Mouse (Mus musculus) left cerebral cortex, postnatal 36 days (tissue): ENCODE data around the gene Fitm2. TPM values are rescaled to one million over a fixed set of nuclear protein-coding genes. Genes with fewer than 3 reads are reported as not detected.
"Not testable (repeated sequence)": the region's sequence is repeated elsewhere in the genome, so short reads cannot be mapped to it uniquely, and the experiment has no call there.

ENCODE experiments used
- DNase-seq, 2 experiments: peaks; one replicate each; pipeline ENCODE4 v3.0.0; 2021 to 2022; ENCODE audit warnings: low spot score in 2 of 2, mixed read lengths in 1 of 2
- intact Hi-C: fragments of 180-260 bp; cut with DNase I; formaldehyde crosslinking; loops from one replicate; pipeline ENCODE4 v1.15.1; 2025
- total RNA-seq, 2 experiments: library from RNA; stranded (reverse); gene quantifications; 2 replicates each; pipeline ENCODE4 v1.2.3; 2021

Gene Fitm2
- total RNA-seq, 2 experiments from 2014 or later: 18.8 to 19.3 TPM

DNA sequence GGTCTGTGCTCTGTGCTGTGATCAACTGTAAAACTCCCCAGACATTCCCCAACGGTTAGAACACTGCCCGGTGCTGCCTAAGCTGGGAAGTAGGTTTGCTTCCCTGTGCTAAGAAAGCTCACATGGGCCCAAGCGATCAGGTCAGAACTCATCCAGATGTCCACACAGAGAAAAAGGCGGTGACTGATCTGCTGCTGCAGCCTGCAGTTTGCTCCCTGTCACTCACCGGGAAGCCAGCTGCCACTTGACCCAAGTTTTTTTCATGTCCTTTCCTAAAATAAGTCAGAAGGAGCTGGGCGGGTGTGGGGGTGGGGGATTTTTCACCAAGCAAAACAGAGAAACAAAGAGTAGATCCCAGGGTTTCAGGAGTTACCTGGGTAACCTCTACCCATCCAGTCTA is 7.9 kb downstream of the Fitm2 start:
- DNase-seq: no peak
- intact Hi-C loops: no loop called here

GRCm38 (mm10) chr2:163463998-163464397 is 8.4 kb downstream of the Fitm2 start:
- DNase-seq: no peak
- intact Hi-C loops: no loop called here

GRCm38 (mm10) chr2:163463251-163463769 is 9.1 kb downstream of the Fitm2 start:
- intact Hi-C loops: no loop called here
- DNase-seq: no peak

- no peak for DNase-seq
- intact Hi-C loops: no loop called here
Observed at GRCm38 (mm10) chr2:163462801-163463200, 9.6 kb downstream of the Fitm2 start.

- DNase-seq: no peak
- intact Hi-C loops: no loop called here
Observed at GRCm38 (mm10) chr2:163462386-163462785, 10.0 kb downstream of the Fitm2 start.

- DNase-seq, intact Hi-C loops: not testable (repeated sequence)
Observed at GRCm38 (mm10) chr2:163461307-163461706, 11.1 kb downstream of the Fitm2 start.

GRCm38 (mm10) chr2:163460622-163461021 is 11.8 kb downstream of the Fitm2 start:
- intact Hi-C loops: no loop called here
- no peak for DNase-seq

- DNase-seq: no peak
- intact Hi-C loops: no loop called here
Observed at GRCm38 (mm10) chr2:163459380-163459779, 13.0 kb downstream of the Fitm2 start.

DNA sequence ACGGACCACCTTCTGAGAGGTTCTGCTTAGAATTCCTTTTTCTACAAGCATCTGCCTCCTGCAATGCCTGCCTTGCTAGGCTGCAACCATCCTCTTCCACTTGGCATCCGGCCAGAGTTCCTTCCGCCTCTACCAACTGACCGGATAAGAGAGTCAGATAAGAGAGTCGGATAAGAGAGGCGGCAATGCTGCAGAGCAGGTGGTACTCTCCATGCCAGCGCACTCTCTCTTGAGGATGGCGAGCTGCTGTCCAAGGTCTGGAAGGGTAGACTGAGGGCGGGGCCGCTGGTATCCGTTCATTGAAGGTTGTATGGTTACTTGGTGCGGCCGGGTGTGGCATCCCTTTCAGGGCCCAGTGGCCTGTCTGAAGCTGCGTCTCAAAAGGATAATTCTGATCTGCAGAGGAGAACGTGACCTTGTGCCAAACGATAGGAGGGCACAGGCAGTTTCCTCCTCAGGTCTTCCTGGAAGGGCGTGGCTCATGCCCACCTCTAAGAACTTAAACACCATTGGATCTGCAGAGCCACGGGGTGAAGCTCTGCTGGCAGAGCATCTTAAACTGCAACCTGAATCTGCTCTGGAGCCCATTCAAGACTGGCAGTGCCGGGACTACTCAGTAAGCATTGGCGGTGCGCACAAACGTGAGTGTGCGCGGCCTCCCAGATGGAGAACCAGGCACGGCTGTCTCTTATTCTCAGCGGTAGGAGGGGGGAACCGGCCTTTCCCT is 13.7 kb downstream of the Fitm2 start:
- DNase-seq: no peak
- intact Hi-C loops: no loop called here

GRCm38 (mm10) chr2:163453378-163453777 is 19.1 kb downstream of the Fitm2 start:
- intact Hi-C loops: no loop called here
- DNase-seq: no peak

DNA sequence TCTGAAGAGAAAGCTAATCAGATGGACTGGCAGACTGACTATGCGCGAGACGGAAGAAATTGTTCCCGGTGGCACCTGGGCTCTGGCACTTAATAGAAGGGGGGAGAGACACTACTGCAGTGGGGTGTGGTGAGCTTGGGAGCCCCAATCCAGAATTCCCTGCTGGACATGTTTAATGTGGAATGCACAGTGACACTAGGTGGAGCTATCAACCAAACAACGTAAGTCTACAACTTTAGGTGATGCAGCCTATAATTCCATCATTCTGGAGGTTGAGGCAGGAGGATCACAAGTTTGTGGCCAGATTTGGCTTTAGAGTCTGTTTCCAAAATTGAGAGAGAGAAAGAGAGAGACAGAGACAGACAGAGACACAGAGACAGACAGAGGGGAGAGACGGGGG is 19.7 kb downstream of the Fitm2 start:
- intact Hi-C loops: no loop called here
- no peak for DNase-seq

- intact Hi-C loops: no loop called here
Observed at GRCm38 (mm10) chr2:163450668-163451295, 21.6 kb downstream of the Fitm2 start.

GRCm38 (mm10) chr2:163449276-163449675 is 23.2 kb downstream of the Fitm2 start:
- intact Hi-C loops: no loop called here

More at GRCm38 (mm10) chr2:163450668-163451295, 21.6 kb downstream of the Fitm2 start:
- peak in 1 of 2 experiments; percentile 40 for DNase-seq

DNA sequence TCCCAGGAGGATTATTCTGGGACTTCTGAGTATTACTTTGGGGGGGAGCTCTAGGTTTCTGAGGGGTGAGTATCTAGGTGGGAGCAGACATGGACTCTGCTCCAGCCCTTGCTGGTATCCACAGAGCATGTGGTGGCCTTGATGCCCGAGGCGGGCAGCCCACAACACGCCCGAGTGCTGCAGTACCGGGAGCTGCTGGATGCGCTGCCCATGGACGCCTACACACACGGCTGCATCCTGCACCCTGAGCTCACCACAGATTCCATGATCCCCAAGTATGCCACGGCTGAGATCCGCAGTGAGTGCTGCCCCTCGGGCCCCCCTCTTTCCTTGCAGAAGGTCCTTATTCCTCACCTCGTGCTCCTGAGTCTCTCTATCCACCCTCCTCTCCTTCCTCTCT is 25.1 kb downstream of the Fitm2 start:
- DNase-seq: no peak
- intact Hi-C loops: no loop called here

More at GRCm38 (mm10) chr2:163449276-163449675, 23.2 kb downstream of the Fitm2 start:
- DNase-seq: no peak

- intact Hi-C loops: no loop called here
- DNase-seq: no peak
Observed at GRCm38 (mm10) chr2:163444017-163444416, 28.4 kb downstream of the Fitm2 start.

- intact Hi-C loops: no loop called here
- no peak for DNase-seq
Observed at GRCm38 (mm10) chr2:163443543-163443942, 28.9 kb downstream of the Fitm2 start.

DNA sequence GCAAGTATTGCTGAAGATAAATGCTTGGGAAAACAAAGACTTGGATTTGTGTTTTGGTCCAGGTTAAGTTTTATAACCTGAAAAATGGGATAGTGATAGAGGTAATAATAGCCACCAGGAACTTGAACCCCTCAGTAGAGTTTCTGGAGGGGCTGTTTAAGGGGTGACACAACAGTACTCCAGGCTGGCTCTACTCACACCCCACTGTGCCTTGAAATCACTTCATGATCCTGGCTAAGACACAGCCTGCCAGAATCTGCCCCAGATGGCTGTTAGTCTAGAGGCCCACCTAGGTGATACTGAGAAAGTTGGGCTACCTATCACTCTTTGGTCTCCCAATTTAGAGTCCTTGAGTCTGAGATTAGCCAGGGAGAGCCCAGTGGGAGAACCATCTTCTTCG is 32.9 kb downstream of the Fitm2 start:
- DNase-seq: no peak
- intact Hi-C loops: no loop called here

DNA sequence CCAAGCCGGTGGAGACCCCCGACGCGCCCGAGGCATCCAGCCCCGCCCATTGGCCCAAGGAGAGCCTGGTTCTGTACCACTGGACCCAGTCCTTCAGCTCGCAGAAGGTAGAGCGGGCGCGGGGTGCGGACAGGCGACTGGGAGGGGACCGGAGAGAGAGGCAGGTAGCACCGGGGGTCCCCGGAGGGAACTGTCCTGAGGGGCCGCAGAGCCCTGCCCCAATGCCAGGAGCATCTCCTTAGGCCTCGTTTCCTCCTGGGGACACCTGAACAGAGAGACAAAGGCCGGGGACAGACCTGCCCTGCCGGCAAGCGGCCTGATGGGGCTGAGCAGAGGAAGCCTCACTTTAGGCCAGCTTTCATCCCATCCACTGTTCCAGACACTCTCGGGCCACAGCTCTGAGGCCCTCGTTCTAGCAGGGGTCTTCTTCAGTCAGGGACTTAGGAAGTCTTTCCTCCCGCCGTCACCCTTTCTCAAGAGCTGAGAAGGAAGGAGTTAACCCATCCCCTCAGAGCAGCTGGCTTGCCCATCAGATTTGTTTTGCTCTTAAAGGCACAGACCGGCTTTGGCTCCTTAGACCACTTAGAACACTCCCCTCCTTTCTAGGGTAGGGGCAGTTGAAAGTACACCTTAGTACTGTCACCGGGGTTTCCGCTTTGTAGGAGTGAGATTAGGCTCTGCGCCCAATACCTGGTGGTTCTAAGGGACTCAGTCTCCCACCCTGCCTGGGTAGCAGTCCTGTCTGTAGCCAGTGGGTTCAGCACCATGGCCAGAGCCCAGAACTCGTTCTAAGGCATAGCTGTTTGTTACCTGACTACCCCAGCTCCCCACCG is 33.6 kb downstream of the Fitm2 start:
- intact Hi-C loops: no loop called here
- peak in 1 of 2 experiments; percentile 49 for DNase-seq

DNA sequence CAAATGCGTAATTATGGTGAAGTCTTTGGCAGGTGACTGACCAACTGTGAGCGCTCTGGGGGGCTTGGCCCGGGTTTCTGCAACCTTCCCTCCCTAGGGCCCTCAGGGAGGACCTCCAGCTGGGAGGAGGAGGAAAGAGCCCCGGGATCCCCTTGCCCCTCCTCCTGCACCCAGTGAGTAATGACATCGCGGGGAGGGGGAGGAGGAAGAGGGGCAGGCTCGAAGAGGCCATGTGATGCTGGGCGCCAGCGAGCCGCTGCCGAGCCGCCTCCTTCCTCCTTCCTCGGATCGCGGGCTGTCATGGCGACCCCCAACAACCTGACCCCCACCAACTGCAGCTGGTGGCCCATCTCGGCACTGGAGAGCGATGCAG is 34.2 kb downstream of the Fitm2 start, which contains the start of gene Gdap1l1:
Gene Gdap1l1, plus strand, starts transcription at position 231 of the 373 bp plus-strand sequence.
- DNase-seq: peak; percentile 78 to 80
- intact Hi-C loops: no loop called here

GRCm38 (mm10) chr2:163437800-163438199 is 34.6 kb downstream of the Fitm2 start:
- intact Hi-C loops: no loop called here
- no peak for DNase-seq
